Mouse (Mus musculus): ENCODE data around the gene Col16a1. TPM values are rescaled to one million over a fixed set of nuclear protein-coding genes. Genes with fewer than 3 reads are reported as not detected.
A peak's percentile ranks its signal among the peaks of the same experiment; 100 is the strongest.

Col16a1 gene
- total RNA-seq, 2 experiments from 2014 or later: 33.1 to 34.7 TPM

DNA sequence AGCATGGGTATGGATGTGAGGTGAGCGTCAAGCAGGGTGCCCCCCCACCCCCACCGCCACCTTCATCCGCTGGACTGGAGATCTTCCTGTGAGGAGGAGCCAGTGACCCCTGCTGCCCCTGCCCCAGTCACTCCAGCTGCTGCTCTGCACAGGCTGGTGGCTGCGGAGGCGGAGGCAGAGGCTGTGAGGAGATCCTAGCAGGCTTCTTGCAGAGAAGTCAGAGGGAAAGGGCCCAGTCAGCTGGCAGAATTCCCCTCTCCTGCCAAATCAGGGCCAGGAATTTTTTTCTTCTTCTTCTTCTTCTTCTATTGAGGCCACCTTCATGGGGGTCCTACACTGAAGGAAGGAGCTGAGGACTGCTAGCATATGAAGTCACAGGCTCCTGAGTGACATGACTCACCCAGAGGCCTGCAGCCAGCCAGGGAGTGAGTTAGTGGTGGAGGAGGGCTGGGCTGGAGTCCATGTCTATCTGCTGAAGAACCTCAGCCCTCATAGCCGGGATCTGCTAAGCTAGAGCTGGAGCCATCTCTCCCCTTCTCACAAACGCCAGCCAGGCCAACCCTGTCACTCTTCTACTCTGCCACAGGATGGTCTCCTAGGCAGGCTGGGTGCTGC is 36.8 kb downstream of the Col16a1 start:
- peak; percentile 73 for DNase-seq

DNA sequence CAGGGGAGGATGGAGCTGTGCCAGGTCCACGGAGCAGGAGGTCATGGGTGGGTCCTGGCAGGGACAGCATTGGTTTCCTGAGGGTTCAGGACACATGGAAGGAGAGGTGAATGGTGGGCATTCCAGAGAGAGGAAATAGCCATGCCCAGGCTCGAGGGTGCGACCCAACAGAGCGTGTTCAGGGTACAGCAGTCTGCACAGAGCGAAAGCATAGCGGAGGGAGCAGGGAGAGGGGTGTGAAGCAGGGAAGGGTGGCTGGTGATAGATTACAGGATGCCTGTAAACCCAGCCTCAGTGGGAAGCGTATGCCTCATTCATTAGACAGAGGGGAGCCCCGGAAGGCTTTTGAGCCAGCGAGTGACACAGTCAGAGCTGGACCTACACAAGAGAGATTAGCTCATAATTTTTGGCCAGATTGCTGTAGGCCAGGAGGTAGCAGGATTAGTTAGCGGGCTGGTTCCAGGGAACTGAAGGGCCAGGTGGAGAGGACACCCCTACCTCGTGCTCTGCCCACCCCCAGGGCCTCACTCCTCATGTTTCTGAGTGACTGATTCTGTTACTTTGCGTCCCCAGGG is 37.7 kb downstream of the Col16a1 start:
- DNase-seq: no peak

DNA sequence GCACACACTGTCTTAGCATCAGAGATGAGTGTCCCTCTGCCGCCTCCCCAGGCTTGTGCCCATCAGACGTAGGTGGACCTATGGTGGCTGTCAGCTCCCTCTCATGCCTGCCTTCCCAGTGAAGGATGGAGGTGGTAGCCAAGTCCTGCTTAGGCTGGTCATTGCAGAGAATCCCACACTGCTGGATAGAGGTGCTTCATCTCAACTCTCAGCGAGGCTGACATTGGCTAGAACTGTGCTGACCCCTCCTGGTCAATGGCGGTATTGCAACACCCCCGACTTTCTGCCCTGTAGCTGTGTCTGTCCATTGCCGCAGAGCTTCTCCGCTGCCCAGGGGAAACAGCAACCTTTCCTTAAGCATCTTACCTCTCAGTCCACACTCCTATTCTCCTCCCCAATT is 39.7 kb downstream of the Col16a1 start:
- peak; percentile 97 for DNase-seq

DNA sequence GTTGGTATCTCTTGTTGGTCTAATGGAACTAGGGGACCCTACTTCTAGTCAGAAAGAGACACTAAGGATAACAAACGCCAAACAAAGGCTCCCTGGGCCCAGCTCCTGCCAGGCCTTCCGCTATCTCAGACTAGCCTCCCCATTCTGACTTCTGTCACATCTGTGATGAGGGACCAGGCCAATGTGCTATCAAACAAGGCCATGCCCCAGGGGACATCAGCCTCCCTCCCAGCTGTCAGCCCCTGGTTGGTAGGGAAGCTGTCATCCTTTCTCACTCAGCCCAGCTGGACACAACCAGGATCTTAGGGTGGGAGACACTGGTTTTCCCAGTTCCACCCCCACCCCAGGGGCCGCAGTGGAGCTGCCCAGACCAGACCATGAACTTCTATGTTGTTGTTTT is 47.5 kb downstream of the Col16a1 start:
- DNase-seq: no peak

DNA sequence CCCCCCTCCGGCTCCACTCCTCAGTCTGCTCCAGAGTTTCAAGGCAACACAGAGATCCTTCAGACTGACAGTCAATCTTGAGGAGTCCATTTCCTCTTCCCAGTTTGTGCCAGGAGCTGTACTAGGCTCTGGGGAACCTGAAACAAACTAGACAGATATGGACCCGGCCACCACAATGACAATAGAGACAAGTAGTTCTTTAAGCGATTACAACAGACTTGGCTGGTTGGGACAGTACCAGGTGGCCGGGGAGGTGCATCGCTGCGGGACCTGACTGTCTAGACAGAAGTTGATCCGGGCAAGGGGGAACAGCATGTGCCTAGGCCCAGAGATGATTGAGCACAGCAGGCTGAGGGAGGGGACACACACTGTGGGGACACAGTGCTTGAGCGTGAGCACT is 53.5 kb downstream of the Col16a1 start:
- DNase-seq: no peak

DNA sequence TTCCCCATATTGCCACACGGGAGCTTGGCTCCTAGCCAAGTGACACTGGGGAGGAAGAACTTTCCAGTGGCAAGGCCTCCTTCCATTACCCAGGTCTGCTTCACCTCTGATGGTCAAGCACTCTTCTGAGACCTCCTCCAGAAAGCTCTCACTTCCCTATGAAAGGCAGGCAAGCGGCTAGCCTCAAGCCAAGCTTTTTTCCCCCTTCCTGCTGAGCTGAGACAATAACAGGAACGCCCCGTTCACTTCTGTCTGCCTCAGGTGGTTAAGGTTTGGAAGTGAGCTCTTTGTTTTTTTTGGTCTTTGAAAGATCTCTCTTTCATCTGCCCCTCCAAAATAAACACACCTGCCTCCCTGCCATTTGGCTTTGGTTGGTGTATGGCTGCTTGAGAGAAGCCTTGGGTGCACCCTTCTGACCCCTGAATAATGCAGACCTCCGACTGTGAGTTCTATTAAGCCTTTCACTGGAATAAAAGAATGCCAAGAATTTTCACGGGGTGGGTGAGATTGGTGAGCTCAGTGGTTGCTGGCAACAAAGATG is 54.5 kb downstream of the Col16a1 start, which contains the start of gene Pef1:
Gene Pef1, plus strand, starts transcription at position 448 of the 541 bp plus-strand sequence.
- no peak for DNase-seq

DNA sequence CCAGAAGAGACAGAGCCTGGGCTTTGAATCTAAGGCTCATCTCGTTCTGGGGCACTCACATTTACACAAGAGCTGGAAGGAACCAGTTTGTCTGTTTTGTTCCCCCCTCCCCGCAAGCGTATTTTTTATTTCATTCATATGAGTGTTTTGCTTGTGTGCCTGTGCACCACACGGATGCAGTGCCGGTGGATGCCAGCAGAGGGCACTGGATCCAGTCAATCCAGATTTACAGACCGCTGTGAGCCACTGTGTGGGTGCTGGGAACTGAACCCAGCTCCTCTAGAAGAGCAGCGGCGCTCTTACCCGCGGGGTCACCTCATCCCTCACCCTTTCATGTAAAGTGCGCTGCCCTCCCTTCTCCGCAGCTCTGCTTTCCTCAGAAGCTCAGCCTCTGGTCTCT is 56.0 kb downstream of the Col16a1 start:
- no peak for DNase-seq

DNA sequence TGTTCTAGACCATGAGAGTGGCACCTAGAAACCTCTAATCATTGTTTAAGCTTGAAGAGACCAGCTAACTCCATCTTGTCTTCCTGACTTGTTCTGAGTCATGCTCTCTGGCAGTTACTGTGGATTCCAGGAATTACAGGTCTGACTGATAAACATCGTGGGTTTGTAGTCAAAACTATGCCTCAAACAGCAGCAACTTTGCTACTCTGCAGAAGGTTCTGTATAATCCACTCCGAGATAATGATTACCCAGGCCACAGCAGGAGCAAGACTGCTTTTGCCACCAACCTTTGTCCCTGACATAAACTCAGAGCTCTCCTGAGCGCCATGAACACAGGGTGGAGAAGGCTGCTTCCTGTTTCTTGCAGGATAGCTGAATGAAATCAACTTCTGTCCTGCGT is 56.9 kb downstream of the Col16a1 start:
- DNase-seq: no peak

DNA sequence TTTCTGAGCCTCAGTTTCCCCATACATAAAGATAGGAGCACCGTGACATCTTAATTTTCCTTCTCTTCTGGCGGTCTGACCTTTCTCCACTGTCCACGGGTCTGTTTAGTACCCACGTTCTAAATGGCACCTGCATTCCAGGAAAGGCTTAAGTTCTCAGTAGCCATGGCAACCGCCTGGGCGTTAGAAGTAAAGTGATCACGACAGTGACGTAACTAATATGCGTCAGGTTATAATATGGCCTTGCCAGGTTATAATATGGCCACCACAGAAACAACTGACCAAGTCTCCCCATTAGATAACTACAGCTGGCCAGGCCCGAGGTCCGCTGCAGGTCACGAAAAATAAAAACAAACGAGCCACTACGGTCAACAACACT is 59.4 kb downstream of the Col16a1 start:
- no peak for DNase-seq

DNA sequence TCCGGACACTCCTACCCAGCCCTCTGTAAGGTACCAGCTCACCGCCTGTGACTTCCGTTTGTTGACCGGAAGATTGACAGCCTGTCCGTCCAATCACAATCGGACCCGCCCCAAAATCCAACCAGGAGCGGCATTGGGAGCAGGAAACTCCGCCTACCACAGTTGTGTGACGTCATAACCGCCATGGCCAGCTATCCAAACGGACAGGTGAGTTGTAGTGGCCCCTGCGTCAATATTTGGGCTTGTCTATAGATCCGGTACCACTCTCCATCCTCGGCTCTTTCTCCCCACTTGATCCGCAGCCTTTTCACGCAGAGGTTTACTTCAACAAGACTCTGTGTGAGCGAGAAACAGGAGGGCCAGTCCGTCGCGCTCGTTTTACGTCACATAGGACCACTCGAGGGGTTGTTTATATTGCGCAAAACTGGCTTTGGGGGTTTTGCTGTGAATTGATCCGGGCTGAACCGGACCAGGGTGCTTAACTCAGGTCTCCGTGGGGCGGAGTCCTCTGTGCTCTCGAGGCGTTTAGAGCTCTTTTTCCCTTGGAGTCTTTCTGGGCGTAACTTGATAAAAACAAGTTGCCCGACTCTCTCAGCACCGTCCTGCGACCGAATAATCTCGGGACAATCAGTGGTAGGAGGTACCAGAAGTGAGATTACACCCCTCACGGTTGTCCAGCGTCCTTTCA is 59.9 kb downstream of the Col16a1 start:
- peak; percentile 100 for DNase-seq

DNA sequence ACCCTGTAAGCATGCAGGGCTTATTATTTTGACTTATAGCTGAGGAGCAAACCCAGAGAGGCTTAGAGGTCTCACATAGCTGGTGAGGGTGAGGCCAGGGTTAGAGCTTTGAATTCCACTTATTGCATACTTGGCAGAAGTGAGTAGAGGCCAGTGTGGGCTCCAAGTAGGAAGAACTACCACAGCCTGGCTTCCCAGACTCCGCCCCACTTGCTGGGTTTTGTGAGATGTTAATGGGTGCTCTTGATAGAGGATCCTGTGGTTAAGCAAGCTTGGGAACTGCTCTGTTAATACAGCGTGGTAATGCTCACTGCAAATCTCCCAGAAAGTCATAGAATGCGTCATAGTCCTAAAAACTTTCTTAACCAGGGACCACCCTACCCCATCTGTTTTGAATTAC is 61.3 kb downstream of the Col16a1 start:
- DNase-seq: no peak

DNA sequence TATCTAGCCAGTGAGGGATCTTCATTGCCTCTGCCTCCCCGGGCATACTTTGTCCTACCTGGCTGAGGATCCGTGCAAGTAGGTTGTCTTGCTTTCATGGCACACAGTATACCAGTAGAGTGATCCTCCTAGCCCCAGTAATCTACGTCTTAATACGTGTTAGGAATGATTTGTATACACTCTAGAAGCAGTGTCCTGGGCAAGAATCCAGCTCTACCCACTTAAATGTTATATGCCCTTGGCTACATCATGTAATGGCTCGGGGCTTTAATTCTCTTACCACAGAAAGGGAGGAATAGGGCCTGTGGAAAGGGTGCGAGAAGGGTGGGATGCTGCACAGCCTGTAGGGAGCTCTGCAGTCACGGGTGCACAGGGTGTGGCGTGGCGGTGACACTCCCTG is 62.0 kb downstream of the Col16a1 start:
- no peak for DNase-seq

DNA sequence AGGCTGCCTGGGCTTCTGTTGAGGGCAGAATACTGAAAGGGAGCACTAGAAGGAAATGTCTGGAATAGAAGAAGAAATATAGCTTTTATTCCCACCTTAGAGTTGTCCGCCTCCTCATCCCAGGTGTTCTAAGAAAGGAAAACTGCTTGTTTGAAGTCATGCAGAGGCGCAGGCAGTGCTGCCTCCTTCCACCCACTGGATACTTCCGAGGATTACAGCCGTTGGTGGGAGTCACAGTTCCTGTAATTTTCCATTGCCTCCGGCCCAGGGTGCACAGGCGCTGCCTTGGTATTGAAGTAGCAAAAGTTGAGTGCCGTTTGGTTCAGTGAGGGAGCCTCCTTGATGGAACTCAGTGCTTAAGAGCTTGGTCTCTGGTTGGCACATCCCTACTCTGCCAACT is 62.5 kb downstream of the Col16a1 start:
- no peak for DNase-seq

DNA sequence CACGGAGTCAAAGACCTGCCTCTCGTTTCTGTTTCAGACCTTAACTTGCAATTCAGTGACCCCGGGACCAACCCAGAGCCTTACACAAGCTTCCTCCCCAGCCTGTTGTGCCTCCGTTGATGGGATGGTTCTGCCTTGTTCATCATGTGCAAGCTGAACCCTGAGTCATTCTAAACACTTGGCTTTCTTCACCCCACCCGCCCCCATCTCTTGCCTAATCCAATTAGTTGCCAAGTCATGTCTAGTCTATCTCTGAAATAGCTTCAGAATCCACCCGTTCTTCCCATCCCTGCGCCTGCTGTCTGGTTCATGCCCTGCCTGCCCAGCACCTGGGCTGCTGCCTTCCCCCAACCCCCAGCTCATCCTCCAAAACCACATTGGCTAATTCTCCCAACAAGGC is 64.7 kb downstream of the Col16a1 start:
- DNase-seq: no peak

DNA sequence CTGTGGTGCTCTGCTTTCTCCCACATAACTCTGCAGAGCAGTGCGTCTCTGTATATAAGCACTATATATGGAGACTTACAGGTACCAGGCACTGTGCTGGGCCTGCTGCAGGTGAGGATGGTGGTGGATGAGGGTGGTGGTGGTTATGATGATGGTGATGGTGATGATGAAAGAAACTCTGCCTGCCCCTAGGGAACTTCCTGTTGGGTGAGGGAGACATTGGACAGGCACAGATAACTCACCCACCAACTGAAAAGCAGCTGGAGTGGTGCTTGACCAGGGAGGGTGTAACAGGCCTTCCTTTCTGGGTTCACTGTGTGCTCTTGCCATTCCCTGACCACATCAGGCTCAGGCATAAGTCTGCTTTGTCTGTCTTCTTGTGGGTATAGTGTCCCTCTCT is 65.1 kb downstream of the Col16a1 start:
- no peak for DNase-seq

DNA sequence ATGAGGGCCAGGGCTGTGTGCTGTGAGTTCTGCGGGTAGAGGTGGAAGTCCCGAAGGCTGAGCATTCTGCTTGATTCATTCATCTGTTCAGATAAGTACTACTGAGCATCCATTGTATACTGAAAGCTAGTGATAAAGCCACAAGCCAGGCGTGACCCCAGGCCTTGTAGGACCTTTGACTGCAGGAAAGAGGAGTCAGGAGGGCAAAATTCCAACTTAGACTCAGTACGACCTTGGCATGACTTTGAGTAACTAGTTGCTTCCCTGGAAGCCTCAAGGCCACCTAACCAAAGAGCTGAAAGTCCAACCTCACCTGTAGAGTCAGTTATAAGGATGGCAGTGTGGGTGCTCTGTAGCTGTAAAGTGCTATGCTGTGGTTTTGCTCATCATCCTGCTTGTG is 73.1 kb downstream of the Col16a1 start:
- no peak for DNase-seq

DNA sequence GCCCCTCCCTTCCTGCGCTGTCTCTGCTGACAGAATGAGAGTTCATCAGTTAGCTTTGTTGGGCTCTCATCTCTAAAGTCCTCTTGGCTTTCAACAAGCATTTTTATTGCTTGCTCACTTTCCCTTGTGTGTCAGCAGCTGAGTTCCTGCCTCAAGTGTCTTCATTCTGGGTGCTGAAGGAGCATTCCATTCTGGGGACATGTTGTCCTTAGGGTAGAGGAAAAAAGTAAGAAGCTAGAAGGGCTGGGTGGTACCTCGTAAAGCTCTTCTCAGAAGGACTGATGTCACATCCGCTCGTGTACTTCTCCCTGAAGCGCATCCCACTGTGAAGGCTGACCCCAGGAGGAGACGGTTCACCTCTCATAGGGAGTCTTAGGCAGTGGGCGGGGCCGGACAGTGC is 73.9 kb downstream of the Col16a1 start:
- no peak for DNase-seq

DNA sequence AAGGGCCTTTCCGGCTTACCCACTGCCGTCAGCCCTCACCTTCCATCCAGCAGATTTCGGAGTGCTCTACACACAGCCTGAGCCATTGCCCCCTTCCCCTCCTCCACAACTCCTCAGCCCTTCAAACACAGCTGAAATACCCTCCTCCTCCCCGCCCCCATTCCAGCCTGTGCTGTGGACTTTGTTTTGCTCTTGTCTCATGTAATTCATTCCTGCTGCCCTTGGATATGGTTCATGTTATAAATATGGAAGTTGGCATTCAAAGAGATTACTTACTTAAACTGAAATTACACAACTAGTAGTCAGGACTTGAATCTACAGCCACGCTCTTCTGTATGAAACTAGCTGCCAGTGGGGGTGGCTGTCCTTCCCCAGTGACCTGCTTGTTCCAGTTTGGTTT is 75.4 kb downstream of the Col16a1 start:
- no peak for DNase-seq

DNA sequence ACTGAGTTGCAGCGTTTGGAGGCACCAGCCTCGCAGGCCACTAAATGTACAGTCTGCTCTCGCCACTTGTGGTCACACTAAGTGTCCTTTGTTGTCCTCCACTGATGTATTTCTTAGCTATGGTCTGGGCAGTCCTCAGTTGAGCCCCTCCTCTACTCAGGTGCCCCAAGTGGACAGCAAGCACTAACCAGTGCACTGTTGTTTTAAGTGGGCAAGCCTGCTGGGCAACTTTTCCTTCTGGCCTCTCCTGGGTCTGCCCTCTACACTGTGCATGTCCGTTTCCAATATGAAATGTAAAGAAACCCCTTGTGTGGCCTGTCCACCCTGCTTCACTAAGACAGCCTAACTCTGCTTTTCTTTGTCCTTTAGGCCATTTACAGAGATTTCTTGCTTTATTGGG is 76.5 kb downstream of the Col16a1 start:
- no peak for DNase-seq

DNA sequence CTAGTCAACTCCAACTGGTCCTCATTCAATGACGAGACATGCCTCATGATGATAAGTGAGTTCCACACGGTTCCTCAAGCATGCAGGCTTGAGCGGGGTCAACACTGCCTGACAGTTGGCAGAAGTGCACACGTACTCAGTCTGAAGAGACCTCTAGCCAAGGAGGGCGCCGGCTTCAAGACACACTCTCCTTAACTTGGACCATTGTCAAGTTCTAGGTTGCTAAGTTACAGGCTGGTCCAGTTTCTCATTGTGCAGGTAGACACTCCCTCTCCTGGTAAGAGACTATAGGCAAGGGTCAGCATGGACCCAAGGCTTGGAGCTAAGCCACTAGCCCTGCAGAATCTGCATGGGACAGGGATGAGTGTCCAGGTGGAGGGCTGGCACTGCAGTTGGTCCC is 77.5 kb downstream of the Col16a1 start:
- DNase-seq: no peak

DNA sequence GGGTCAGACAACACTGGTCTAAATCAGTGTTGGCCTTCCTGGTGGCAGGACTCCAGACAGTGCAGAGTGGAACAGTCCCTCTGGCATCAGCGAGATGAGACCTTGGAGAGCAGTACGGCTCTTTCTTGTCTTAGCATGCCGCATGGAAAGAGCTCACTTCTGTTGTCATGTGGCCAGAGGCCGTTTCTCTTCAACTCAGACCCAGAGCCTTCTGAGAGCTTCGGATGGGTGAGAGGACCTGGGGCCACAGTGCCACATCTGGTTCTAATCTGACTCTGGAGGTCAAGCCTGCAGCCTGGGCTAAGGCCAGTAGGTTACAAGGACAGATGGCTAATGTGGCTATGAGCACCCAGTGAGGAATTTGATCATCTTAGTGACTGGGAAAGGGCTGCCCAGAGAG is 78.3 kb downstream of the Col16a1 start:
- no peak for DNase-seq

DNA sequence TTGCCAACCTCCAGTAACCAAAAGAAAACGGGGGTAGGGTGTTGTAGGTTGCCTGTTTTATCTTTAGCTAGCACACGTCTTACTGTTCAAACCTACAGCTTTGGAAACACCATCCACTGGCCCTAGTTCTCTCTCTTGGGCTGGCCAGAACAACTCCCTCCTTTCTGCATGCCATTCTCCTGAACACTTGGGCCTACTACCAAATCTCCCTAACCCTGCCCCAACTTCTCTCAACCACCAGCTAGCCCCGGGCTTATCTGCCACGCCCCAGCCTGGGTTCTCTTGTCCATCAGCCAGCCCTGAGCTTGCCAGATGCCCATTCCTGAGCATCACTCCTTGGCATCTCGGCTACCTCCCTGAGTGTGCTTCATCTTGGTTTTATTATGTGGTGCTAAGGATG is 81.3 kb downstream of the Col16a1 start:
- no peak for DNase-seq

DNA sequence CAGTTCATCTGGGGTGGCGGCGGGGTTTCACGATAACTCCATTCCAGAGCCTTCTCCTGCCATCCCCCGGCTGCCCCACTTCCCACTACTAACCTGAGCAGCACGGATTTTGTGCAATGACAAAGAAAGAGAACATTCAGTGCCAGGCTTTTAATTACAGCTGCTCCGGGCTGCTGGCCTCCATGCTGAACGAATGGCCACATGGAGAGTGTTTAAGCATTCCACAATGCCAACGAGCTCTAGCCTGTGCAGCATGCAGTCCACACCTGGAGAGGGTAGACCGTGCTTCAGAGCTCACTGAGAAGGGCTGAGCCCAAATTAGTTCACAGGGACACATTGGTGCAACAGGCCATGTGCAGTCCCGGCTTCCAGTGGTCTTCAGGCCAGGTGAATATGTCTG is 82.4 kb downstream of the Col16a1 start:
- DNase-seq: no peak

All from heart, postnatal 4 days (tissue).